Mouse (Mus musculus): ENCODE measurements at regions not wholly inside any gene's neighbourhood (a gene's known extent, or its start where the extent isn't known, plus 50 kb on each side); places are given as distances from the start of the nearest gene placed in this dataset.

GRCm38 (mm10) chr11:56442381-56442780, 401.6 kb upstream of the Nmur2 start:
- no peak for DNase-seq

- DNase-seq: no peak
These were observed 400.3 kb upstream of the Nmur2 start for GRCm38 (mm10) chr11:56441071-56441470.

DNA sequence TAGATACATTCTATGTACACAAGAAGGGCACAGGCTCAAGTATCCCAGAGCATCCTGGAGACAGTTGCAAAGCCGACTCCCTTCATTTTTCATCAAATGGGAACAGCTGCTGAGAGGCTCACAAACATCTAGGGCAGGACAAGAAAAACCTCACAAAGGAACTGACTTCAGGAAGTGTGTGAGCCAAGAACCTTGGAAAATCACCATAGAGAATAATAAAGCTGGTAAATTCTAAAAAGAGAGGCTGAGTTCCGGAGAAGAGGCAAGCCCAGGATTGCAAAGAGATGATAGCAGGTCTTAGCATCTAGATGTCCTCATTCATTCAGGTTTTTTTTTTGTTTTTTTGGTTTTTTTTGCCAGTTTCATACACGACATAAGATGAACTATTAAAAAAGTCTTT, 390.3 kb upstream of the Nmur2 start:
- DNase-seq: no peak

DNA sequence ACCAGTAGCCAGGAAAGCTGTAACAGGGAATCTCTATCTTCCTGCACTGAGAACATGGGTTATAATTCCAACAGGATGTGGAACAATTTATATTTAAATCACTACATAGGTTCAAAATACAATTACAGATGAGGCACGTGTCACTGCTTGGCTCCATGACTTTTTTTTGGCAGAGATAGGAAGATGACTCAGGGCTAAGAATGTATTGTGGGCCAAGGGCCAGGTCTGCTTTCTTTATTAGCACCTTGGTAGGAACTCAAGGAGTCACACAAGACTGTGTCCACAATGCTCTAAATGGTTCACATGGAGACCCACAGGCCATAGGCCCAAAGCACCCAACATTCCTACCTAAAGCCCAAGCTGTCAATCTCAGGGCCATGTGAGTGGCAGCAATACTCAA, 344.0 kb upstream of the Nmur2 start:
- no peak for DNase-seq

- DNase-seq: no peak
These were observed 336.7 kb upstream of the Nmur2 start for GRCm38 (mm10) chr11:56377535-56377934.

- no peak for DNase-seq
These were observed 333.5 kb upstream of the Nmur2 start for GRCm38 (mm10) chr11:56374329-56374728.

DNA sequence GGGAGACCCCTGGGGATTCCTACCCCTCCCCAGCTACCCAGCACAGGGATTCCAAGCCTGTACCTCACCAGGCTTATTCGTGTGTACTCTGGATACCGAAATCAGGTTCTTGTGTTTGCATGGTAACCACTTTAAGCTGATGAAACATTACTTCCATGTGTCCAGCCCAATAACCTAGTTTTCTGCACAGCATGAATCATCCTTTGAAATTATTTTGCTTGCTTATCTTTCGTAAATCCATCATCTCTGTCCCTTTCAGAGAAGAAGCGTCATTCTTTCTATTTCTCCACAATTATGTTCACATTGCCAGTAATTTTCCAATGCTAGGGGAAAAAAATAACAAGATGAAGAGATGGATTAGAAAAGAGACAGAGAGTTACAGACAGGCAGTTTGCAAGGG, 332.8 kb upstream of the Nmur2 start:
- DNase-seq: no peak

DNA sequence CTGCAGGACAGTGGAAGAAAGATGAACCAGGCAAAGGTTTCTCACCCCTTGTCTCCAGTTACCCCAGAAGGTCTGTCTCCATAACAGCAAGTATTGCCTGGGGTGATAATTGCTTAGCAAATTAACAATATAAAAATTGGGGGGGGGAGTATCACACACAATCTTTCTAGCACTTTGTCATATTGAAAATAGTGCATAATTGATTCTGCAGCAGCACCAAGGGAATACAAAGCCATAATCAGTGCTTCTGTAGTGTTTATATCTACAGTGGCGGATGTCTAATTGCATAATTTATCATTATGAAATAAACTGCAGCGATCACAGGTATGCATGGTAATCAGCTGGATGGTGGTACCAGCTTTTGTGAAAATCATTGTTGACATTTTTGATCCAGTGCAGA, 316.9 kb upstream of the Nmur2 start:
- no peak for DNase-seq

- DNase-seq: no peak
These were observed 311.1 kb upstream of the Nmur2 start for GRCm38 (mm10) chr11:56351798-56352366.

GRCm38 (mm10) chr11:56351231-56351630, 310.4 kb upstream of the Nmur2 start:
- DNase-seq: no peak

- DNase-seq: no peak
These were observed 309.0 kb upstream of the Nmur2 start for GRCm38 (mm10) chr11:56349766-56350165.

GRCm38 (mm10) chr11:56348408-56348807, 307.6 kb upstream of the Nmur2 start:
- DNase-seq: no peak

DNA sequence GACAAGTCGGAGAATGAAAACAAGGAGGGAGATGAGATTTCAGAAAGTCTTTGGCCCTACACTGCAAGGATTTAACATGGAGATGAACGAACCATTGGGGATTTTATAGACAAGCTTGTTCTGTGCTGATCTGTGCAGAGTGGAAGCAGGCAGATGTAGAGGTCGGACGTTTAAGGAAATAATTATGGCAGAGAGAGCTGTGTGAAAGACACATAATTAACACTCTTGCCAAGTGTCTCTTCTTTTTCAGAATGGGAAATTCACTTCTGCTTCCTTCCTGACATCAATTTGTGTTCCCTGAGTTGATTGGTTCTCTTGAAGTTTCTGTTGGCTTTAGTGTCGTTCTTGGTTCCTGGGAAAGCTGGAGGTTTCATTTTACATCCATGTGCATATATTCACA, 302.3 kb upstream of the Nmur2 start:
- no peak for DNase-seq

GRCm38 (mm10) chr11:56341731-56342130, 300.9 kb upstream of the Nmur2 start:
- DNase-seq: no peak

- no peak for DNase-seq
These were observed 300.2 kb upstream of the Nmur2 start for GRCm38 (mm10) chr11:56341040-56341439.

DNA sequence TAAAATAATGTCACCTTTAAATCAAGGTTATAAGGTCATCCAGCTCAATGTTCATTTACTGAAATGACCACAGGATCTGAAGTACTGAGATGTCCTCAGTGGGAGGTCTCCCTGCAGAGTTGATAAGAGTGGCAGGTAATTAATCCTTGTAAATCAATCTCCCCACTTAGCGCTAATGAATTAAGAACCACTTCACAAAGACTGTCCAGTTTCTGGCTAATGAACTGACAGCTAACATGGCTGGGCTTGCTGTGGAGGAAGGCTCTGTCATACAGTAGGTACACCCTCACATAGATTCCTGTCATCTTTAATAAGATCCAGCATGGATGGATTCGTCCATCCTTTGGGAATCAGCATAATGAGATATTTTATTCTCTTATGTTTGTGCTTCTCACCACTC, 297.7 kb upstream of the Nmur2 start:
- no peak for DNase-seq

GRCm38 (mm10) chr11:56335937-56336336, 295.1 kb upstream of the Nmur2 start:
- DNase-seq: peak; percentile 45 to 49

- DNase-seq: no peak
These were observed 279.5 kb upstream of the Nmur2 start for GRCm38 (mm10) chr11:56320293-56320692.

GRCm38 (mm10) chr11:56315221-56315987, 274.6 kb upstream of the Nmur2 start:
- DNase-seq: no peak

- no peak for DNase-seq
These were observed 268.7 kb upstream of the Nmur2 start for GRCm38 (mm10) chr11:56309549-56309948.

GRCm38 (mm10) chr11:56308383-56309105, 267.7 kb upstream of the Nmur2 start:
- DNase-seq: no peak

GRCm38 (mm10) chr11:56307051-56307450, 266.2 kb upstream of the Nmur2 start:
- DNase-seq: no peak

DNA sequence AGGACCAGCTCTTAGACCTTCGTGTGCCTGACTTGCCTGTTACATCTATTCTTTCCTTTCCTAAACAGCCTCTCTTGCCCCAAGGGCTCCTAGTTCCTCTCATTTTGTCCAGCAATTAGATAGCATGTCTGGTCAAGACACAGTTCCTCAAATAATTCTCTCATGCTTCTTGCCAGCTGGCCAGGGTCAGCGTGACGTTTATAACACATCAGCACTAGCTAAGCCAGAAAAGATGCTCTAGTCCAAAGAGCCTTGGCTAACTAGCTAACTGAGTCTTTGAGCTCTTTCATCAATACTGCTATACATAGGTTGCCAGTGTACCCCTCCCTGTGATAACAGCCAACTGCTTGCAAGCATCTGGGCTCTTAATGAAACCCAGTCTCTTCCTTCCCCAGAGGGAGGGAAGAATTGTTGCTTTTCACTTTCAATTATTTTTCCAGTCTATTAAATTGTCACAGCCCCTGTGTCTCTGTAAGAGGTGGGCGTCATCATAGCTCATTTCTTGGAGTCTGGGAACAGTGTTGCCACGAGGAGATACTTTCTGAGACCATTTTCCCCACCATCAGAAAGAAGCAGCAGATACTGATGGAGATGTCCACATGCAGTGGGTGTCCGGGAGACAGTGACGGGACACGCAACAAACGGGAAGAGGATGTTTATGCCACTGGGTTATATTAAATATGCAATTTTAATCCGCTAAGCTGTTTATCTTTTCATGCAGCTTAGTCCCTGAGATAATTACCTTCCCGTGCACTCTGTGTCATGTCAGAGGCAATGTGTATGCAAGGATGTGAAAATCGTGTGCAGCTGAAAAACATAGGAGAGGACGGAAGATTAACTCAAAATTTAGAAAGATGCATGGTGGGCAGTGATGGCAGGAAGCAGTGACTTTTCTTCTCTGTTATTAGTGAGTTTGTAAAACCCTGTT, 250.1 kb upstream of the Nmur2 start:
- no peak for DNase-seq
